Mouse (Mus musculus): ENCODE measurements around the gene Gnat3.
"Not testable (repeated sequence)": the region's sequence is repeated elsewhere in the genome, so short reads cannot be mapped to it uniquely, and the experiment has no call there.

The Gnat3 gene

DNA sequence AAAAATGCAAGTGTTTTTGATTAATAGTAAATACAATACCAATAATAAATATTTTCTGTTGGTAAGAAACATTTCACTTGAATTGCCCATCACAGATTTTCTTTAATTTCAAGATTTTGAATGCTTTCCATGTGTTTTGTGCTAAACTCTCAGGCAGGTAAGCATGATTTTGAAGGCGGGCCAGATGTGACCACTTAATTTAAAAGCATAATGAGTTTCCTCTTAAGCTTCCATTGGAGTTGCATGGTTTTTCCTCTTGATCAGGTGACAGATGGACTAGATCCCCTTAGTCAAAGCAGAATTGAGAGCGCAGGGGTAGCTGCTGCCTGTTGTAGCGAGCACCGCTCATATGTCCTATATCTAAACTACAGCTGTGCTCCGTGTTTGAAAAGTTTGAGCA, at the start of gene Gnat3:
Gnat3 (plus strand) TSS at position 301 of the 400 bp plus-strand sequence.
- DNase-seq: no peak

DNA sequence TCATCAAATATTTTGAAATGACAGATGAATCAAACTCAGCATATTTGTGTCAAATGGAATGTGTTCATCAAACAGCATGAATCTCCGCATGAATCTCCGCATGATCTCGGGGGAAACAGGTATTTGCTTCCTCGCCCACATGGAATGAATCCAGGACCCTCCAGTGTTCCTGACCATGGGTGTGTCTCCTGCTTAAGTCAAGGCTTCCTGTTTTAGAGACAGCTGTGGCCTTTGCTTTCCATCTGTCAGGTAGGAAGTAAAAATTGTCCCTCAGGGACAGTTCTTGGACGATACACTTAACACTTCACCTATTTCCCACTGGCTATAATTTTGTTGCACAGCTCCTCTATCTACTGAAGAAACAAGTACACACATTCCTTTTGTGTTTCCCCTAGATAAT, 43.4 kb upstream of the Gnat3 start:
- DNase-seq: no peak

DNA sequence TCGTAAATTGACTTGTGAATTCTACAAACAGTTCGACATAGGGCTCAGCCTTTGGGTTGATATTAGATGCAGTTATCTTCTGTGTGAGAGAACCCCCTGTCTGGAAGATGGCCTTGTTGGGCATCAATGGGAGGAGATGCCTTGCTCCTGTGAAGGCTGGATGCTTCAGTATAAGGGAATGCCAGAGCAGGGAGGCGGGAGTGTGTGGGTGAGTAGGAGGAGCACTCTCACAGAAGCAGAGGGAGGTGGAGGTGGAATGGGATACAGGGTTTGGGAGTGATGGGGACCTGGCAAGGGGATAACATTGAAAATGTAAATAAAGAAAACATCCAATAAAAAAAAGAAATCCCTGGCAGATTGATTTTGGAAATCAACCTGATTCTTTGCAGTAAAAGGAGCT, 38.7 kb upstream of the Gnat3 start:
- no peak for DNase-seq

DNA sequence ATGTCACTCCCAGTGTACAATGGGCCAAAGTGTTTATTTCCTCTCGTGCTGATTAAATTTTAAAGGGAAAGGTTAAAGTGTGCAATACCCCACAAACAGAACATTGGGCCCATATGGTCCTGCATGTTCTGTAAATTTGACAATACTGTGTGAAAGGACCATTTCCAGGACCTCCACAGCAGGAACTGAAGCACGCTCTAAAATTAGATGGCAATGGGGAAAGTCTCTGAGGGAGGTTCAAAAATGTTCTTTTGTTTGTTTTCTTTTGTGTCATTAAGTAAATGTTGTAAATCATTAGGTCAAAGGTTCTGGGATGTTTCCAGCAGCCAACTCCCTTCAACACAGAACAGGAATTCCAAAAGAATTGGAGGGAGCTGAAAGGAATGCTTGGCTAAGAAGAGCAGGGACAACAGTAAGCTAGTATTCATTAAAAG, 38.2 kb upstream of the Gnat3 start:
- no peak for DNase-seq

DNA sequence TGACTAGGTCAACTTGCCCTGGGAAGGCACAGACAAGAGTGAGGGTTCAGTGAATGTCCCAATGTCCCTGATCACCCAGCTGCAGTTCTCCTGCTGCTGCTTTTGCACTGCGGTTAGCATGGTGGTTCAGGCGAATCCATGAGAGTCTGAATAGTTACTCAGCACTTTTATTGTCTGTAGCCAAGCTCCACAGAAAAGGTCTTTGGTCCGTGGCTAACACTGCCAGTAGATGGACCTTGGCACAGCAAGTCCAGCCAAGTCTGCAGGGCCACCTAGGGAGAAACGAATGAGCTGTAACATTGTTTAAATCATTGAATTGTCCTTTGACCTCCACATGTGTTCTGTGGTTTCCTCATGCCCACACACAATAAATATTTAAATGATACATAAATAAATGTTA, 33.9 kb upstream of the Gnat3 start:
- no peak for DNase-seq

DNA sequence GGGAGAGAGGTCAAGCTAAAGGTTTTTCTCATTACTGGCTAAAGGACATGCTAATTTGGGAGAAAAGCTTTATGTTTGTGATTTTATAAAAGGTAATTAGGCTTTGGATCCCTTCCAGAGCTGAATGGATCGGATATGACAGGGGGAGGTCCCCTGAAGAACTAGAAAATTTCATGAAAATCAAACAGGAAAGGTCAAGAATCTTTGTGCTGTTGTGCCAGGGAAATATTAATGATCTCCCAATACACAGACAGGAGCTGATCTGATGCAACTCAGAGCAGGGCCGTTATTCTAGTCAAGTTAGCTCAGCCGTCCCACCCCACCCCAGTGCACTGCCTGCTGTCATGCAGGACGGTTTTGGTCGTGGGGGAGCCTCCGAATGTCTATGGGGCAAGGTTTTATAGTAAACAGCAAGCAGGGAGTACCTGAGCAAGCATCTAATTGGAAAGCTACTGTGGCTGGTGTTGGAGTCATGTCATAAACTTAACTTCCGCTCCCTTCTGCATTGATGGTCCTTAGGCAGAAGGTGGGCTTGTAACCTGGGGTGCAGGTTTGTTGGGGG, 33.3 kb upstream of the Gnat3 start:
- DNase-seq: no peak

DNA sequence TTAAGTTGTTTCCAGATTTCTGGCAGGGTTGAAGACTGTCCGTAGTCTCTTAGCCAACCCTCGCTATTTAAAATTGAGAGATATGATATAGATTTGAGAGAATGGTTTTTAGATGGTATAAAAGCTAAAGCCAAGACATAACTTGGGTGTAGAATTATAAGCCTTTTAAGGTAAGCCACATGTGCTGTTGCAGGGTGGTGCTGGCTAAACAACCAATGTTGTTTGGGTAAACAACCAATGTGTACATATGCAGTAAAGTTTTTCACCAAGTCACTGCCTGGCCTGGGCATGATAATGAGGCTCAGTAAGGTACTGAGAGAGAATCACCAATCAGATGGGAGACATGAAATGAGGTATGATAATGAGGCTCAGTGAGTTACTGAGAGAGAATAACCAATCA, 30.8 kb upstream of the Gnat3 start:
- not testable (repeated sequence) for DNase-seq

DNA sequence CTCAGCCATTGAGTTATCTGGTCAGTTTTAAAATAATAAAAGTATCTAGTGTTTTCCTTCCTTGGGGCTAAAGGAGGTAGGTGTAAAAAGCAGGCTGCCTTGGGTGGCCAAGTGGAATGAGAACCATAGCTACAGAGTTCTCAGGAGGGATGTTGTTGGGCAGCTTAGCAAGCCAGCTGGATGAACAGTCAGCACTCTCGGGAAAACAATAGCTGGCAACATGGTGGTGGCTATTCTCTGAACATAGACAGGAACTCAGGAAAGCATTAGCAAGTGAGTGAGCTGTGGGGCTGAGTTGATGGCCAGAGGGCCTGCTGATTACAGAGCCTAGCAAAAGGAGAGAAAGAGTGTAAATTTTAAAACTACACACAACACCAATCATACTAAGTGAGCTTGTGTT, 27.8 kb upstream of the Gnat3 start:
- no peak for DNase-seq

DNA sequence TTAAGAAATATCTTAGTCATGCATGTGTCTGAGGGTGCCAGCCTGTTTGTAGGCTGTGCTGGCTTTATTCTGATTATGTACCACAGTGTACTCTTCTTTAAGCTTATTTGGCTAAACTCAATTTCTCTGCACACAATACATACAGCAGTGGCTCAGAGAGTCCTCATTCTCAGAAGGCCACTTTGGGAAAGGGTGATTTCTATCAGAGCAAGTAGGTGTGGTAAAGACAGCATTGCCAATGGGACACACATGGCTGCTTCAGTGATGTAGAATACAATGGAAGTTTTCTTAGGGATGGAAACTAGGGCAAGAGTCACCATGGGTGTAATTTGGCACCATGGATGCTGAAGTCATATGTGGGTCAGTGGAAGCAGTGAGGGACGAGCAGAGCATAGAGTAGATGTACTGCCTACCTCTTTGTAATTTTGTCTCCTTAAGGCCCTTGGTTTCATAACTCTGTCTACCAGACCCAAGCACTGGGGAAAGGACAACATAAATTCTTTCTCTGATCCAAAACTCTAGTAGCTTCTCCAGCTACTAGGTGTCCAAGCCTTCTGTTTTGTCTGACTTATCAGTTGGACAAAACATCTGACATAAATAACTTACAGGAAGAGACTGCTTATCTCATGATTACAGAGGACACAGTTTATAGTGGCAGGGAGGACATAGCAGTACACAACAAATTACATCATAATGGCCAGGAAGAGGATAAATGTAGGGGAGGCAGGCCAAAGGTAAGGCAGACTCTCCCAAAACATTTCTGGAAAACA, 24.0 kb upstream of the Gnat3 start:
- no peak for DNase-seq

DNA sequence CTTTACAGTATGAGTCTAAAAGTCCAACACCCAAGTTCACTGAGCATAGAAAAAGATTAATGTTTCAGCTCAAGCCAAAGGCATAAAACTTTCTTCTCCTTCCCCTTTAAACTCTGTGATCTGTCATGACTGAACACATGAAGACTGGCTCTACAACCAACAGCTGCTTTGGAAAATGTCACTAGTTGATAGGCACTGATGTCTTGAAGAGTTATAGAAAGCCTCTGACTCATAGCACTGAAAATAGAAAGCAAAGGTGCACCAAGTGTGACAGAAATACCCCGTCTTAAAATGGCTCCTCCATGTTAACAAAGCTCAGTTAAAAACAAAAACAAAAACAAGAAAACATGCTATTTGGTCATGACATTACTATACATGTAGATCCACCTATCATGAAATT, 5.9 kb upstream of the Gnat3 start:
- no peak for DNase-seq

DNA sequence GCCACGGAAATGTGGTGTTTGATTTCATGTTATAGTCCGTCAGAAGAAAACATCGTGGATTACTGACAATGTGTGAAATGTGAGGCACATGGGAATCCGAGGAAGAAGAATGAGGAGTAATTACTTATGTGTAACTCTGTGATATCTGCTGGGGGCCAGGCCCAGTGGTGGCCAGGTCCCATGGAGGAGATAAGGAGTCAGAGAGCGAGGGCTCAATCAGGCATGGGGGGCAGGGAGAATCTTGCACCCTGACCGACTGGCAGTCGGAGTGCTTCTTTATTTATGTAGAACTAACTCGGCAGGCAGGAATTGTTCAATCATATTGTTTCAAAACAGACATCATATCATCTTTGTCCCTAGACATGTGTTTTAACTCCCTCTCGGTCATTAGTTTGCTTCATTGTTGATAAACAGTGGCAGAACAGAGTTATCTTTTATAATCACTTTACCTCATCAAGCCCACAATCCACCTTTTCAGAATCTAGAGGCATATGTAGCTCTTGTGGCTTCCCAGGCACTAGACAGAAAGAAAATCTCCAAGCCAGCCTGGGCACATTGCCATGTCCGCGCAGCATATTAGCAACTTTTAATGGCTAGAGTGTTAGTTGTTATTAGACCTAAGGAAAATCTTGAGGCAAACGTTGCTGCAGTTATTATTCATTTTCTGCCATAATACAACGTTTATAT, 7.5 kb downstream of the Gnat3 start:
- no peak for DNase-seq

DNA sequence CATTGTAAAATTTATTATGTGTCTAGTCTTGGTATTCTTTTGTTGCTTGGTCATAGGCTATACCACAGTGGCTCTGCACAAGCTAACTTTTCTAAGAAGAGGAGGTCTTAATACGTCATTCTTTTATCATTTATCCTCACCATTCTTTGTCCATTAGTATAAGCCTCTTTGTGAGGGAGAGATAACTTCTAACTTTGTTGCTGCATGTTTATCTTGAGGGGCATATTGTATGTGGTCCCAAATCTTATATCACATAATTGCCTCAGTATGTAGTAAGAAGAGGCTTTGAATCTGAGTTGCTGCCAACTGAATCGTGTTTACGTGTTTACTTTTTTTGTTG, 8.0 kb downstream of the Gnat3 start:
- DNase-seq: no peak

DNA sequence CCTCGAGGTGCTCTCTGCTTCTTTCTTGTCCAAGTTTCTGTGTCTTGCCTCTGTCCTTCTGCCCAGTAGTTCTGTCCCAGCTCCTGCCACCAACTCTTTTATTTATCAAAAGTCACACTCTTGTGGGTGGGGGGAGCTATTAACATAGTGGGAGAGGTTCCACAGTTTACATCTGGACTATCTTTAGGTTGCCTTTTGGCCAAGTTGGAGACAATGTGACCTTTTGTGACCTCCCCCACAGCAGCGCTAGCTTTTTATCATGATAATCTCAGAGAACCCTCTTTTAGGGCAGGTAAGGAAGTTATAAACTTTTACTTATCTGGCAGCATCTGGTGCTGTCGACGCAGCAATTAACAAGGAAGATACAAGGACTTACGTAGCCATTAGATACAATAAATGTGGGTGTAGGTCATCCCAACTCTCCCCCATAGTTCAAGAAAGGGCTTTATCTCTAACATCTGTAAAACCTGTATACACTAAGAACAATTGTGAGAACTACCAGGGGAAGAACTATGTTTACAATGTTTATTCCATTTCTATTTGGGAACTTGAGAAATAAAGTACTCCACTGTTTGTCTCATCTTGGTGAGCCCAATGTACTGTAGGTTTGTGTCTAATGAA, 18.3 kb downstream of the Gnat3 start:
- DNase-seq: no peak

DNA sequence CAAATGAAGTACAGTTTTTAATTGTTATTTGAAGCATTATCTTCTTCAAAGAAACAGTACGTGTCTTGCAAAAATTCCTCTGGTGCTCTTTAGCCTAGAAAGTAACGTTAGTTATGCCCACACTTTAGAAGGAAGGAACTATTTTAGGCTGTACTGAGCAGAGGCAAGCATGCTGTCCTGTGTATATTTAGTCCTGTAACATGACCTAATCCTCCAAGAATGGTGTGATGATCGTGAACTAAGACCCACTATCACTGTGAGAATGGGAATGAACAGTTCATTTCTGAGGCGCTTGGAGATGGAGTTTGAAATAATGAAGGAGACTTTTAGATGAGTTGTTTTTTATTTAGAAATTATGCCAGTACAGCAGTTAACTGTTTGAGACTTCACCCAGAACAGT, 20.4 kb downstream of the Gnat3 start:
- DNase-seq: no peak

DNA sequence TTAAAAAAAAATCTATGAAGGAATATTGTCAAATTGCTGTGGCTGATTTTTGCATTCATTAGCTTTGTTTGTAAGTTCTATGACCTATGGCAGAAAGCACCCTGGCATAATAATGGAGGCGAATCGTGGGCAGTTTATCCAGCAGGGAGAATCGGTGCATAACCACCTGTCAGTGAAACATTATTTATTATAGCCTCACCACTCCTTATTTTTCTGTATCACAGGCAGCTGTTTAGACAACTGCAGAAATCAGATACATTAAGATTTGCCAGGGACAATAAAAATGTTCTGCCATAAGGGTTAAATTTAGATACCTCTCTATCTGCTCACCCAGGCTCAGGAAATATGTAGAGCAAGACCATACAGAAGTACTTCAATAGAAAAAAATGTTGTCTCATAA, 22.2 kb downstream of the Gnat3 start:
- DNase-seq: no peak

DNA sequence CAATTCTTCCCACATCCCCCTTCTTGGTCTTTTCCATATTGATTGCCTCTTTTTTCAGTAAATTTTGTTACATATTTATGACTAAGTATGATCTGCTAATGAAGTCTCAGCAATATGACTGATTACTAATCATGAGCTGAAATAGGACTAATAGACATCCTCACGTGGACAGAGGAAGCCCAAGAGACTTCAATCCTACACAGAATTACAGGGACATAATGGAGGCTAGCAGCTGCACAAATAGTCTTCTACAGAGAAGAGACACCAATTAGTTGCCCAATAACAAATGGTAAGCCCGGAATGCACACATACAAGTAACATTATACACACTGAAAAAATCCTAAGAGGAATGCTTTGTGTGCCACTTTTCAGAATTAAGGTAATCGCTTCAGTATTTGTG, 24.3 kb downstream of the Gnat3 start:
- DNase-seq: no peak

DNA sequence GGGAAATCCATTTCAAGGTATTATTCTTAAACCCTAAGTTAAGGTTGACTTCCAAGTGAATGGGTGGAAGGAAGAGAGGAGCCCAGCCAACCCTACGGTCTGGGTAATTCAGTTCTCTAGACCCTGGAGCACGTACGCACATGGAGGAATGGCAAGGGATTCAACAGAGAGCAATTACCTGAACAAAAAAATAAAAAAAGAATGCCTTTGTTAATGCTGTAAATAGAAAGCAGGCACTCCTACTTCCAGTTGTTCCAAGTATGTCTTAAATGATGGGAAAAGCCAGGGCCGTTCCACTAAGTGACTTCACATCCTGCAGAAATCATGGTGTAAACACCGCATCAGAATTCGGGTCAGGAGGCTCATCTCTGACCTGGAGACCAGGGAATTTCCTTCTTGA, 28.3 kb downstream of the Gnat3 start:
- no peak for DNase-seq

DNA sequence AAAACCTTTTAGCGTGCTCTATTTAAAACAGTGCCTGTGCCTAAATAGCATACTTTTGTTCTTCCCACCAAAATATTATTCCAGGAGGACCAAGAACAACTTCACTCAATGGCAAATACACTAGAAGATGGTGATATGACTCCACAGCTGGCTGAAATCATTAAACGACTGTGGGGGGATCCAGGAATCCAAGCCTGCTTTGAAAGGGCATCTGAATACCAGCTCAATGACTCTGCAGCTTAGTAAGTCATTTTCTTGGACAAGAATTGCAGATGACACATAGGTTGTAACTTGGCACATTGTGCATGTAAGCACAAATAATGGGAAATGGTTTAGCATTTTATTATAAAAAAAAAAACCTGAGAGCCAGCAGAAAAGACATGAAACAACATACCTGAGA, 37.2 kb downstream of the Gnat3 start:
- no peak for DNase-seq

DNA sequence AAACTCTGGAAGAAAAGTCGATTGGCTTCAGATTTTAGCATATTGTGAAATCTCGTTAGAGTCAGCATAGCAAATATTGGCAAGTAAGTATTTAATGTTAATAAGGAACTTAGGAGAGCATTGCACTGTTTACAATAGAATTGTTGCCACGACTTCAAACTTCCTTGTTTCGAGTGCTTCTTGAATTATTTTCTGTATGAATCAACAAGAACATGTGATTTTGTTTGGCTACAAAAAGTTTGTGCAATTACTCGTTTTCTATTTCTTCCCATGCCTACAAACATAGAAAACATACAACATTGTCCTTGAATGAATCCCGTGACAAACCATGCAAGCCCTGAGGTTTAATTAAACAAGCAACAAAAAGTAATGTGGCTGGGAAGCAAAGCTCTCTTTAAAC, 37.8 kb downstream of the Gnat3 start:
- no peak for DNase-seq

DNA sequence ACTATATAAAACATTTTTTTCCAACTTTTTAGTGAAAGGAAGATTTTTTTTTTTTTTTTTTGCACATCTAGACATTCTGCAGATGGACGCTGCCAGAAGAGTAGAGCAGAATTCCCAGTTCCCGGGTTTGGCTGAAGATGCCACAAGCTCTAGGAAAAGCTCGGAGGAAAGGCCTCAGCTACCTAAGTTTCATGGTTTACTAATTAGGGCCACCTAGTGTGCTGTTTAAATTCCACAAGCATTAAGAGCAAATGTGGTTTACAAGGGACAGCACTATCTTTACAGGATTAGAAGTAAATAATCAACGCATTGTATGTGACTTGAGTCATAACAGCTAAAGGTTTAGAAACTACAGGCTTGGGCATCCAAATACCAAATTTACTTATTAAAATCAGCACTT, 39.3 kb downstream of the Gnat3 start:
- DNase-seq: no peak

DNA sequence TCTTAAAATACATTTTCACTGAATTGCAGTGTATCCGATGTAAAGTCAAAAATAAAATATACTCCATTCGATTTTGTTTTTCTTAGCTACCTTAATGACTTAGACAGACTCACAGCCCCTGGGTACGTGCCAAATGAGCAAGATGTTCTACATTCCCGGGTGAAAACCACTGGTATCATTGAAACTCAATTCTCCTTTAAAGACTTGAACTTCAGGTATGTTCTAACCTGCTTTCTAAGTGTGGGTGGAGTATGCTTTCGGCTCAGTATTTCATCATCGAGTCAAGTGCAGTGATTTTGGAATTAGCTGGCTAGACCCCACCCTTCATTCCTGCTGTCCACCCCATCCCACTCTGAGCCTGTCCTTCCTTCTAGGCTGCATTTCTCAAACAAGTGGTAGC, 41.3 kb downstream of the Gnat3 start:
- DNase-seq: no peak

DNA sequence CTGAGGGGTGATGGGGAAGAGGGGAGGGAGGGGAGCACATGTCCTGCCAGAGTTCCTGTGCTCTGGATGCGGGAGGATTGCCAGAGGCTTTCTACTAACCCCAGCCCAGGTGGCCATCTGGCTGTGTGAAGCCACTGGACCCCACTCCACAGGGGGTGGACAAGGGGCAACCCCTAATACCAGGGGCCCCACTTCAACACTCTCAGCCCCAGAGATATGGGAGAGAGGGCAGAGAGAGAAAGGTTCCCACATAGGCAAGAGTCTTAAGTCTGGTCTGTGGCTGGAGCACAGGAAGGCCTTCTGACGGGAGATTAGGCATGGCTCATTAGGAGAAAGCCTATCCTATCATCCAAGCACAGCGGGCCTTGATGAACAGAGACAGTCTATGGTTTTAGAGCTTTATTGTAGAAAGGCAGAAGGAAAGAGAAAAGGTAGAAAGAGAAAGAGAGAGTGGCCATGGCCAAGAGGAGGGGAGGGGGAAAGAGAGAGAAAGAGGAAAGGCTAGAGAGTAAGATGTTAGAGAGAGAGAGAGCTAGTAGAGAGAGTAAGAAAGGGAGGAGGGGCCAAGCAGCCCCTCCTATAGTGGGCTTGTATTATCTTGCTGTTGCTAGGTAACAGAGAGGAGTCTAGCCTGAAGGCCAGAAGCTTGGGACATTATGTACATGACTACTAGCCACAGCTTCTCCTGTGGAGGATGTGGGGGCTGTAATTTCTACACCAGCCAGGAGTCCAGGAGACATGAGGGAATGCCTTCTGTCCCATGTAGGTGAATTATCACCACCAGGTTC, 42.7 kb downstream of the Gnat3 start:
- no peak for DNase-seq

DNA sequence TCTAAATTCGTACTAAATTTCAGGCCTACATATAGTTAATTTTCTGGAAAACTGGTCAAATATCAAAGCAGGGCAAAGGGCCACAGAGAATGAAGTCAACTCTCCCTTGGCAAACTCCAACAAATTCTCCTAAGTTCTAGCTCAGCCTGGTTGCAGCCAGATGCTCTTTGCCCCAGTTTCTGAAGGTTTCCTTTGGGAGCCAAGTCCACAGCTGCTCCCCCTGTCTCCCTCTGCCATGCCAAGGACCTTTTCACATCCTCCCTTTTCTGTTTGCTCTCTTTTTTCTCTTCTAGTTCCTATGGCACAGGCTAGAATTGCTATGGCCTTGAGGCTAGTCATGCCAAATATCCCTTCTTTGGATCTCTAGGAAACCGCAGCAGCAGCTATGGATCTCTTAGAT, 43.8 kb downstream of the Gnat3 start:
- DNase-seq: no peak
